Mouse (Mus musculus) C2C12 (cell line): ENCODE results near the gene Tmem100.

Source experiments
- CTCF ChIP-seq: IDR thresholded peaks from one replicate; pipeline ENCODE4 v1.5.1; 2011; ENCODE audit not compliant: control insufficient read depth, insufficient read depth, insufficient read length
- MAX ChIP-seq: IDR thresholded peaks from one replicate; pipeline ENCODE4 v1.6.1; 2011; ENCODE audit warnings: mild to moderate bottlenecking, control low read depth
- USF1 ChIP-seq: IDR thresholded peaks from one replicate; pipeline ENCODE4 v1.6.1; 2011; ENCODE audit warnings: low read depth, mild to moderate bottlenecking, control low read depth, moderate library complexity

- TF ChIP-seq CTCF (no peak), USF1 (no peak), MAX (no peak)
These were observed 14.3 kb downstream of the Tmem100 start for GRCm38 (mm10) chr11:90044459-90044858.
